ENCODE assay signal across 23 mouse cellular contexts in genomic region chr6:42509311-42509710, GRCm38 (mm10). TPM values are rescaled to one million over a fixed set of nuclear protein-coding genes. Genes with fewer than 3 reads are reported as not detected.
"Had no signal": no experiment of that assay in that cellular context is flagged by ENCODE, and none has a peak within 500 bp of the region (broad histone marks: within the 10 kb centered on the region; RNA-seq: fewer than 3 reads in every experiment).

No protein-coding gene starts in this region.

- H3K9ac ChIP-seq: liver, embryonic 15.5 days; lung, embryonic 15.5 days; midbrain, embryonic 12.5 days; neural tube, embryonic 13.5 days had no signal

- H3K9me3 ChIP-seq: limb, embryonic 10.5 days; liver, embryonic 15.5 days; lung, embryonic 15.5 days; megakaryocyte, embryonic 14.5 days; midbrain, embryonic 12.5 days; neural tube, embryonic 13.5 days had no signal

- ATAC-seq: midbrain, embryonic 16.5 days had no signal

- H3K36me3 ChIP-seq: limb, embryonic 10.5 days; liver, embryonic 15.5 days; lung, embryonic 15.5 days; midbrain, embryonic 12.5 days; neural tube, embryonic 13.5 days had no signal

- DNase-seq: kidney, adult 11 months; kidney, postnatal 14 days; retina, postnatal 1 day; right cerebral cortex, postnatal 4 days; spleen, adult 18-20 months; thymus, postnatal 4 days had no signal

- H3K27ac ChIP-seq: left cerebral cortex, adult 2 months; limb, embryonic 10.5 days; liver, embryonic 15.5 days; lung, embryonic 15.5 days; macrophage; midbrain, embryonic 12.5 days; neural tube, embryonic 13.5 days had no signal

- H3K4me3 ChIP-seq: left cerebral cortex, adult 2 months; limb, embryonic 10.5 days; liver, embryonic 15.5 days; lung, embryonic 15.5 days; megakaryocyte, embryonic 14.5 days; midbrain, embryonic 12.5 days; neural tube, embryonic 13.5 days had no signal

- H3K4me1 ChIP-seq: limb, embryonic 10.5 days; liver, embryonic 15.5 days; lung, embryonic 15.5 days; megakaryocyte, embryonic 14.5 days; midbrain, embryonic 12.5 days; neural tube, embryonic 13.5 days had no signal

- H3K4me2 ChIP-seq: liver, embryonic 11.5 days; liver, embryonic 15.5 days; lung, embryonic 15.5 days; midbrain, embryonic 12.5 days; neural tube, embryonic 13.5 days had no signal

- H3K27me3 ChIP-seq: liver, embryonic 15.5 days; lung, embryonic 15.5 days; megakaryocyte, embryonic 14.5 days; midbrain, embryonic 12.5 days; neural tube, embryonic 13.5 days had no signal

RNA-seq across cellular contexts. Expression of gene Olfr456, which starts 22.3 kb away (rescaled TPM):
- total RNA-seq: layer of hippocampus, postnatal 25 days; left cerebral cortex, adult 2 months; left cerebral cortex, postnatal 14 days had no signal
- polyA plus RNA-seq: kidney, embryonic 14.5 days; large intestine, adult 2 months; limb, embryonic 10.5 days; limb, embryonic 14.5 days; liver, embryonic 11.5 days; liver, embryonic 15.5 days; lung, embryonic 15.5 days; macrophage; midbrain, embryonic 12.5 days; midbrain, embryonic 16.5 days; neural tube, embryonic 13.5 days; stomach, embryonic 14.5 days had no signal

RNA-seq across cellular contexts. Expression of gene Olfr457, which starts 33.2 kb away (rescaled TPM):
- total RNA-seq: layer of hippocampus, postnatal 25 days; left cerebral cortex, adult 2 months; left cerebral cortex, postnatal 14 days had no signal
- polyA plus RNA-seq: large intestine, adult 2 months; limb, embryonic 10.5 days; limb, embryonic 14.5 days; liver, embryonic 11.5 days; liver, embryonic 15.5 days; lung, embryonic 15.5 days; macrophage; midbrain, embryonic 12.5 days; midbrain, embryonic 16.5 days; neural tube, embryonic 13.5 days; stomach, embryonic 14.5 days; testis, adult 2 months had no signal

RNA-seq across cellular contexts. Expression of gene Olfr455, which starts 38.1 kb away (rescaled TPM):
- total RNA-seq: layer of hippocampus, postnatal 25 days; left cerebral cortex, adult 2 months; left cerebral cortex, postnatal 14 days had no signal
- polyA plus RNA-seq: kidney, embryonic 14.5 days; large intestine, adult 2 months; limb, embryonic 10.5 days; limb, embryonic 14.5 days; liver, embryonic 11.5 days; liver, embryonic 15.5 days; lung, embryonic 15.5 days; macrophage; midbrain, embryonic 12.5 days; midbrain, embryonic 16.5 days; neural tube, embryonic 13.5 days; stomach, embryonic 14.5 days had no signal

RNA-seq across cellular contexts. Expression of gene Olfr458, which starts 44.3 kb away (rescaled TPM):
- total RNA-seq: layer of hippocampus, postnatal 25 days; left cerebral cortex, adult 2 months; left cerebral cortex, postnatal 14 days had no signal
- polyA plus RNA-seq: kidney, embryonic 14.5 days; large intestine, adult 2 months; limb, embryonic 10.5 days; limb, embryonic 14.5 days; liver, embryonic 11.5 days; liver, embryonic 15.5 days; lung, embryonic 15.5 days; macrophage; midbrain, embryonic 12.5 days; midbrain, embryonic 16.5 days; neural tube, embryonic 13.5 days; stomach, embryonic 14.5 days; testis, adult 2 months had no signal
